Mouse (Mus musculus): ENCODE measurements at regions not wholly inside any gene's neighbourhood (a gene's known extent, or its start where the extent isn't known, plus 50 kb on each side); places are given as distances from the start of the nearest gene placed in this dataset.
A peak's percentile ranks its signal among the peaks of the same experiment; 100 is the strongest.

GRCm38 (mm10) chr11:64652811-64653210 lies 216.4 kb upstream of the F930015N05Rik start:
- DNase-seq (ENCODE audit: low spot score in 2 of 2): no peak

- DNase-seq (ENCODE audit: low spot score in 2 of 2): no peak
These were observed 218.7 kb upstream of the F930015N05Rik start for GRCm38 (mm10) chr11:64655162-64655561.

- DNase-seq (ENCODE audit: low spot score in 2 of 2): no peak
These were observed 226.7 kb upstream of the F930015N05Rik start for GRCm38 (mm10) chr11:64663166-64663565.

GRCm38 (mm10) chr11:64667010-64667409 lies 230.6 kb upstream of the F930015N05Rik start:
- no peak for DNase-seq (ENCODE audit: low spot score in 2 of 2)

- DNase-seq (ENCODE audit: low spot score in 2 of 2): no peak
These were observed 231.1 kb upstream of the F930015N05Rik start for GRCm38 (mm10) chr11:64667521-64667920.

- no peak for DNase-seq (ENCODE audit: low spot score in 2 of 2)
These were observed 235.4 kb upstream of the F930015N05Rik start for GRCm38 (mm10) chr11:64671898-64672297.

GRCm38 (mm10) chr11:64673546-64673945 lies 237.1 kb upstream of the F930015N05Rik start:
- DNase-seq (ENCODE audit: low spot score in 2 of 2): no peak

- no peak for DNase-seq (ENCODE audit: low spot score in 2 of 2)
These were observed 267.3 kb upstream of the F930015N05Rik start for GRCm38 (mm10) chr11:64703776-64704175.

GRCm38 (mm10) chr11:64711801-64712200 lies 267.0 kb upstream of the Elac2 start:
- DNase-seq (ENCODE audit: low spot score in 2 of 2): no peak

- DNase-seq (ENCODE audit: low spot score in 2 of 2): no peak
These were observed 263.7 kb upstream of the Elac2 start for GRCm38 (mm10) chr11:64715182-64715581.

GRCm38 (mm10) chr11:64718316-64719085 lies 260.3 kb upstream of the Elac2 start:
- DNase-seq (ENCODE audit: low spot score in 2 of 2): peak; percentile 63 to 84

GRCm38 (mm10) chr11:64726249-64726648 lies 252.6 kb upstream of the Elac2 start:
- DNase-seq (ENCODE audit: low spot score in 2 of 2): no peak

- no peak for DNase-seq (ENCODE audit: low spot score in 2 of 2)
These were observed 250.9 kb upstream of the Elac2 start for GRCm38 (mm10) chr11:64727841-64728421.

- no peak for DNase-seq (ENCODE audit: low spot score in 2 of 2)
These were observed 239.9 kb upstream of the Elac2 start for GRCm38 (mm10) chr11:64738948-64739347.

- no peak for DNase-seq (ENCODE audit: low spot score in 2 of 2)
These were observed 235.1 kb upstream of the Elac2 start for GRCm38 (mm10) chr11:64743753-64744152.

- DNase-seq (ENCODE audit: low spot score in 2 of 2): no peak
These were observed 232.7 kb upstream of the Elac2 start for GRCm38 (mm10) chr11:64746146-64746545.

- no peak for DNase-seq (ENCODE audit: low spot score in 2 of 2)
These were observed 228.9 kb upstream of the Elac2 start for GRCm38 (mm10) chr11:64749976-64750375.

GRCm38 (mm10) chr11:64752299-64752698 lies 226.5 kb upstream of the Elac2 start:
- no peak for DNase-seq (ENCODE audit: low spot score in 2 of 2)

GRCm38 (mm10) chr11:64752816-64753215 lies 226.0 kb upstream of the Elac2 start:
- DNase-seq (ENCODE audit: low spot score in 2 of 2): peak in 1 of 2 experiments; percentile 4

GRCm38 (mm10) chr11:64754076-64754475 lies 224.8 kb upstream of the Elac2 start:
- DNase-seq (ENCODE audit: low spot score in 2 of 2): no peak

GRCm38 (mm10) chr11:64755563-64755962 lies 223.3 kb upstream of the Elac2 start:
- no peak for DNase-seq (ENCODE audit: low spot score in 2 of 2)

- no peak for DNase-seq (ENCODE audit: low spot score in 2 of 2)
These were observed 218.2 kb upstream of the Elac2 start for GRCm38 (mm10) chr11:64760626-64761025.

GRCm38 (mm10) chr11:64762755-64763154 lies 216.1 kb upstream of the Elac2 start:
- DNase-seq (ENCODE audit: low spot score in 2 of 2): no peak

Data from layer of hippocampus, adult 8-10 months (tissue).